Mouse (Mus musculus) CH12.LX (cell line): ENCODE data around the gene Cops7b. TPM values are rescaled to one million over a fixed set of nuclear protein-coding genes. Genes with fewer than 3 reads are reported as not detected.

ENCODE experiments used
- DNase-seq: peaks from one replicate; pipeline ENCODE4 v3.0.0-alpha.2; 2013; ENCODE audit errors: extremely low read depth
- H3K27ac ChIP-seq: 2 replicates; pipeline ENCODE4 v1.5.1; 2012; ENCODE audit warnings: low read depth, mild to moderate bottlenecking, control low read depth, moderate library complexity; ENCODE audit not compliant: insufficient read depth
- H3K27me3 ChIP-seq: replicated peaks from 2 replicates; pipeline ENCODE3; 2012; ENCODE audit warnings: inconsistent platforms
- H3K36me3 ChIP-seq, 2 experiments: replicated peaks in 1 of 2; 2 replicates each; pipeline versions ENCODE3 to v1.6.1; 2012; ENCODE audit warnings: inconsistent platforms in 1 of 2, low read length in 1 of 2, mild to moderate bottlenecking in 1 of 2, mixed read lengths in 1 of 2, moderate library complexity in 1 of 2; ENCODE audit not compliant: control insufficient read depth in 1 of 2, insufficient read depth in 1 of 2
- H3K4me1 ChIP-seq, 2 experiments: 2 replicates each; pipeline ENCODE4 v1.6.1; 2012; ENCODE audit warnings: inconsistent platforms in 1 of 2, moderate library complexity in 1 of 2; ENCODE audit not compliant: insufficient read depth in 2 of 2, control insufficient read depth in 1 of 2
- H3K4me2 ChIP-seq: 2 replicates; pipeline ENCODE4 v1.6.1; 2012; ENCODE audit warnings: low read depth, mild to moderate bottlenecking, control low read depth; ENCODE audit not compliant: poor library complexity, insufficient read depth, severe bottlenecking
- H3K4me3 ChIP-seq, 3 experiments: fragments of 150-350 bp in 1 of 3; sonication (generic) in 1 of 3; replicated peaks in 1 of 3; 2 replicates each; pipeline versions ENCODE3 to v1.5.1; 2011 to 2012; ENCODE audit warnings: low read depth in 2 of 3, low read length in 2 of 3, mild to moderate bottlenecking in 2 of 3, moderate library complexity in 2 of 3, control low read depth in 1 of 3, improper control_type of control experiment in 1 of 3, inconsistent platforms in 1 of 3, mixed read lengths in 1 of 3; ENCODE audit not compliant: poor library complexity in 1 of 3
- H3K79me2 ChIP-seq: replicated peaks from 2 replicates; pipeline ENCODE4 v1.6.1; 2012; ENCODE audit warnings: mild to moderate bottlenecking, moderate library complexity; ENCODE audit not compliant: control insufficient read depth, poor library complexity, insufficient read depth, severe bottlenecking; ENCODE audit errors: extremely low read depth
- H3K9ac ChIP-seq: 2 replicates; pipeline ENCODE4 v1.6.1; 2012; ENCODE audit warnings: low read depth, mild to moderate bottlenecking, control low read depth, moderate library complexity; ENCODE audit not compliant: insufficient read depth
- H3K9me3 ChIP-seq: replicated peaks from 2 replicates; pipeline ENCODE3; 2012; ENCODE audit warnings: low read length, inconsistent platforms, mixed read lengths
- BHLHE40 ChIP-seq: IDR thresholded peaks from 2 replicates; pipeline ENCODE4 v1.6.1; 2011; ENCODE audit warnings: mild to moderate bottlenecking, low read depth, low read length, improper control_type of control experiment
- CHD2 ChIP-seq: IDR thresholded peaks from 2 replicates; pipeline ENCODE4 v1.6.1; 2011; ENCODE audit warnings: low read length, improper control_type of control experiment
- E2F4 ChIP-seq: IDR thresholded peaks from 2 replicates; pipeline ENCODE4 v1.6.1; 2011; ENCODE audit warnings: low read depth, low read length, improper control_type of control experiment; ENCODE audit not compliant: insufficient replicate concordance
- ELF1 ChIP-seq: IDR thresholded peaks from 2 replicates; pipeline ENCODE4 v1.6.1; 2014; ENCODE audit warnings: low read depth, mild to moderate bottlenecking, inconsistent platforms, low read length, improper control_type of control experiment
- ETS1 ChIP-seq: conservative IDR thresholded peaks from 2 replicates; pipeline ENCODE4 v1.6.1; 2012; ENCODE audit warnings: low read depth, mild to moderate bottlenecking, inconsistent platforms, low read length, improper control_type of control experiment, moderate library complexity
- GABPA ChIP-seq: IDR thresholded peaks from 2 replicates; pipeline ENCODE4 v1.6.1; 2012; ENCODE audit warnings: low read depth, low read length, improper control_type of control experiment, inconsistent platforms; ENCODE audit not compliant: insufficient replicate concordance
- JUN ChIP-seq: IDR thresholded peaks from 2 replicates; pipeline ENCODE4 v1.6.1; 2011; ENCODE audit warnings: low read depth, mild to moderate bottlenecking, low read length, improper control_type of control experiment, moderate library complexity; ENCODE audit not compliant: insufficient read depth
- JUND ChIP-seq: conservative IDR thresholded peaks from 2 replicates; pipeline ENCODE4 v1.6.1; 2011; ENCODE audit warnings: low read depth, low read length, improper control_type of control experiment
- KAT2A ChIP-seq: IDR thresholded peaks from 2 replicates; pipeline ENCODE4 v1.6.1; 2012; ENCODE audit warnings: low read length, improper control_type of control experiment, inconsistent platforms; ENCODE audit not compliant: insufficient replicate concordance
- MAFK ChIP-seq: IDR thresholded peaks from 2 replicates; pipeline ENCODE4 v1.6.1; 2011; ENCODE audit warnings: low read length, improper control_type of control experiment; ENCODE audit not compliant: insufficient replicate concordance
- MAX ChIP-seq: IDR thresholded peaks from 2 replicates; pipeline ENCODE4 v1.6.1; 2011; ENCODE audit warnings: low read length, improper control_type of control experiment
- MXI1 ChIP-seq: IDR thresholded peaks from 2 replicates; pipeline ENCODE4 v1.6.1; 2011; ENCODE audit warnings: mild to moderate bottlenecking, low read depth, low read length, improper control_type of control experiment
- MYC ChIP-seq: IDR thresholded peaks from 2 replicates; pipeline ENCODE4 v1.6.1; 2011; ENCODE audit warnings: low read depth, mild to moderate bottlenecking, improper control_type of control experiment, low read length
- NELFE ChIP-seq: IDR thresholded peaks from 2 replicates; pipeline ENCODE4 v1.6.1; 2011; ENCODE audit warnings: low read depth, low read length, improper control_type of control experiment
- POLR2AphosphoS2 ChIP-seq: IDR thresholded peaks from 2 replicates; pipeline ENCODE4 v1.6.1; 2011; ENCODE audit warnings: low read depth, low read length, improper control_type of control experiment
- RAD21 ChIP-seq: IDR thresholded peaks from 2 replicates; pipeline ENCODE4 v1.6.1; 2011; ENCODE audit warnings: low read depth, mild to moderate bottlenecking, low read length, improper control_type of control experiment, moderate library complexity
- SIN3A ChIP-seq: IDR thresholded peaks from 2 replicates; pipeline ENCODE4 v1.6.1; 2012; ENCODE audit warnings: low read length, improper control_type of control experiment, inconsistent platforms
- SMC3 ChIP-seq: IDR thresholded peaks from 2 replicates; pipeline ENCODE4 v1.6.1; 2011; ENCODE audit warnings: low read depth, low read length, improper control_type of control experiment
- TBP ChIP-seq: conservative IDR thresholded peaks from 2 replicates; pipeline ENCODE4 v1.6.1; 2011; ENCODE audit warnings: low read depth, low read length, improper control_type of control experiment
- USF1 ChIP-seq: IDR thresholded peaks from 2 replicates; pipeline ENCODE4 v1.6.1; 2014; ENCODE audit warnings: low read depth, mild to moderate bottlenecking, inconsistent platforms, low read length, improper control_type of control experiment
- USF2 ChIP-seq: conservative IDR thresholded peaks from 2 replicates; pipeline ENCODE4 v1.6.1; 2011; ENCODE audit warnings: low read depth, low read length, improper control_type of control experiment
- ZNF384 ChIP-seq: IDR thresholded peaks from 2 replicates; pipeline ENCODE4 v1.6.1; 2012; ENCODE audit warnings: low read depth, low read length, improper control_type of control experiment, inconsistent platforms
- dilution Hi-C: fragments of 300-500 bp; cut with MboI; formaldehyde crosslinking; loops from 2 replicates; pipeline ENCODE4 v1.14.3; 2020; ENCODE audit warnings: low sequenced_read_pairs; ENCODE audit not compliant: extremely low pct_unique_long_range_greater_than_20kb, extremely low pct_ligation_motif_present
- in situ Hi-C: fragments of 300-500 bp; cut with MboI; formaldehyde crosslinking; loops from 3 replicates; pipeline ENCODE4 v1.14.3; 2019; ENCODE audit warnings: low sequenced_read_pairs, low pct_ligation_motif_present, low pct_unique_long_range_greater_than_20kb, mixed read lengths
- polyA plus RNA-seq: library from polyadenylated mRNA; unstranded; fragments of >175 nt; gene quantifications from 2 replicates; pipeline ENCODE4 v1.2.1, GENCODE M21; 2012; ENCODE audit warnings: low read depth; ENCODE audit not compliant: insufficient read length
- total RNA-seq, 2 experiments: library from RNA; depleted of rRNA; stranded (reverse); fragments of 300-350 nt in 1 of 2; fragments of >200 nt in 1 of 2; gene quantifications; 2 replicates each; pipeline ENCODE4 v1.2.3; 2012 to 2014

Cops7b gene
- total and polyA plus RNA-seq, 3 experiments = 21.2 to 31.3 (median 21.3) TPM

DNA sequence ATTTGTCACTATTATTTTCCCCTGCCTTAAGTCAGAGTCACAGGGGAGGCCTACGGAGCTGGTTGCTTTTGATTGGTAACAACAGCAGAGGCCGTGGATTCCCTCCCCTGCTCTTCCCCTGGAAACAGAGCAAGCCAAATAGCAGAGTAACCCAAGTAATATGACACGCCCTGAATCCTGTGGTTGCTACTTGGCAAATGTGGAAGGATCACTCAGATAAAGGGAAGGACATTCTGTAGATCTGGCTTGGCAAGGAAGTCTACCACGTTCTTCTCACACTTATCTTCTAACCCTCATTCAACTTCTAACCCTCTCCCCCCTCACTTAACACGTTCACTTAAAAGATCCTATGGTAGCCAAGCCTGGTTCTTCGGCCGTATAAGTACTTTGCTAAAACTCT is 24.8 kb upstream of the Cops7b start:
- DNase-seq = no peak
- Histone ChIP-seq H3K4me3 (no peak overlapping the region), H3K9ac (no peak overlapping the region), H3K27ac (no peak overlapping the region), H3K4me2 (no peak overlapping the region), H3K9me3 (no peaks in the 10 kb centered on the region), H3K36me3 (peaks cover 0 to 31% of the 10 kb centered on the region in 2 experiments), H3K27me3 (no peaks in the 10 kb centered on the region), H3K79me2 (no peaks in the 10 kb centered on the region), H3K4me1 (no peaks in the 10 kb centered on the region)
- TF ChIP-seq BHLHE40 = no peak
- TF ChIP-seq MXI1 = no peak
- TF ChIP-seq SIN3A = no peak
- no peak for TF ChIP-seq NELFE
- TF ChIP-seq GABPA = no peak
- TF ChIP-seq CHD2 = no peak
- dilution Hi-C loops = no loop called here
- in situ Hi-C loops = no loop called here

- Histone ChIP-seq H3K36me3 (peaks cover 2 to 44% of the 10 kb centered on the region in 2 experiments), H3K4me1 (no peaks in the 10 kb centered on the region), H3K9me3 (no peaks in the 10 kb centered on the region), H3K4me2 (no peak overlapping the region), H3K4me3 (no peak overlapping the region), H3K27ac (no peak overlapping the region), H3K9ac (no peak overlapping the region), H3K79me2 (no peaks in the 10 kb centered on the region), H3K27me3 (no peaks in the 10 kb centered on the region)
- dilution Hi-C loops (no loop called here), in situ Hi-C loops (no loop called here)
- no peak for DNase-seq
- TF ChIP-seq TBP = no peak
- TF ChIP-seq BHLHE40 = no peak
- no peak for TF ChIP-seq E2F4
- no peak for TF ChIP-seq SMC3
- no peak for TF ChIP-seq SIN3A
- no peak for TF ChIP-seq USF1
- no peak for TF ChIP-seq MAX
- TF ChIP-seq MYC = no peak
- no peak for TF ChIP-seq USF2
- no peak for TF ChIP-seq MXI1
- no peak for TF ChIP-seq RAD21
- no peak for TF ChIP-seq JUN
- no peak for TF ChIP-seq ZNF384
- TF ChIP-seq ELF1 = no peak
- no peak for TF ChIP-seq KAT2A
- no peak for TF ChIP-seq ETS1
- no peak for TF ChIP-seq JUND
- no peak for TF ChIP-seq POLR2AphosphoS2
- no peak for TF ChIP-seq MAFK
Observed at GRCm38 (mm10) chr1:86559232-86559631, 23.5 kb upstream of the Cops7b start.
